Mouse (Mus musculus): ENCODE results near the gene Mdga2.

Mdga2 gene

DNA sequence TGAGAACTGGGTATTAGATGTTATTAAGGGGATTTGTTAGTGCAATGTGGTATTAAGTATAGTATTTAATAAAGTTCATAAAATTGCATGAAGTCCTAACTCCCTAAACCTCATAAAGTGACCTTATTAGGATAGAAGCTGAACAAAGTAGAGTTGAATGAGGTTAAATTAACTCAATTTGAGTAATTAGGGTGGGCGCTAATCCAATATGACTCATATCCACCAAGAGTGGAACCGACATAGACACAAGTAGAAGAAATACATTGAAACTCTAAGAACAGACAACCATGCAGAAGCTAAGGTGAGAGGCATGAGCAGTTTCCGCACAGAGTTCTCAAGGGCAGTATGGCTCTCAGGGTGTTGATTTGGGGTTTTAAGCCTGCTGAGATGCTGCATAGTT lies 165.7 kb downstream of the Mdga2 start:
- no peak for DNase-seq (ENCODE audit: low spot score)

DNA sequence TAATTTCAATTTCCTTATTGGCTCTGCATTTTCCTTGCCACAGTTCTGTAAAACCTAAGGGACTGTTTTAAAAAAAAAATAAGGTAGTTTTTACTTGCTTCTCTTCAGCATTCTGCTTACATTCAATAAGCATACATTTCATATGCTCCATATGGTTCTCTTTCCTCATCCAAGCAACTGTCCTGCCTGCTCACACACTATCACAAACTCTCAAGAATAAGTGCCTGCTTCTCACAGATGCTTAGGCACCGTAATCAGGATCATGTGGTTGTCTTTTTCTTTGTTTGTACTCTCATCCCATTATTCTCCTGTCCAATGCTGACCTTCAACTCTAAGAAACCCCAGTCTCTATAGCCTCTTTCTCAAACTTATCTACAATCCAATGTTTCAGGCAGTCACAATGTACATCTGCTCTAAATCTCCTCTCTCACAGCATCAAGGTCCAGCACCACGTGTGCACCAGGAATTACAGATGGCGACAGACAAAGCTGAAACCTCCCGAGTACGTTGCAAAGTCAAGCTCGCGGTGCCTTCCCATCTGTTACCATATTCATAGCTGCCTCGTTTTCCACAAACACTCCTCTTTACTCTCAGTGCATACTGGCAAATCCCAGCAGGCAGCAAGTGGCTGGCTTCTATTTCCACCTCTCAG lies 177.1 kb downstream of the Mdga2 start:
- DNase-seq (ENCODE audit: low spot score): no peak

DNA sequence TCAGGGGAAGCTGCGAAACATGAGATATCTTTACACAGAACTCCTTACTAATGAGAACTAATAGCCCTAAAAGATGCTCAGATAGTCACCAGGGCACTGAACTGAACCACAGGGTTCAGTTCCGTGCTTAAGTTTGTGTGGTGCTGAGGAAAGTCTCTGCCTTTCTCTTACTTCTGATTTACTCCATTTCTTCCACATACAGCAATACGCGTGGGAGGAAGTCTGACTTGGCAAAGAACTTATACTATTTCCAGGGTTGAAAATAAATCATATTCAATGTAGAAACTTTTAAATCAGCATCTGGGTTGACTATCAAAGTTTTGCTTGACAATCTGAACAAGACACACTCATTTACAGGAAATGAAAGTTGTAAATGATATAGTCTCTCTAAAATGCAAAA lies 180.5 kb downstream of the Mdga2 start:
- no peak for DNase-seq (ENCODE audit: low spot score)

DNA sequence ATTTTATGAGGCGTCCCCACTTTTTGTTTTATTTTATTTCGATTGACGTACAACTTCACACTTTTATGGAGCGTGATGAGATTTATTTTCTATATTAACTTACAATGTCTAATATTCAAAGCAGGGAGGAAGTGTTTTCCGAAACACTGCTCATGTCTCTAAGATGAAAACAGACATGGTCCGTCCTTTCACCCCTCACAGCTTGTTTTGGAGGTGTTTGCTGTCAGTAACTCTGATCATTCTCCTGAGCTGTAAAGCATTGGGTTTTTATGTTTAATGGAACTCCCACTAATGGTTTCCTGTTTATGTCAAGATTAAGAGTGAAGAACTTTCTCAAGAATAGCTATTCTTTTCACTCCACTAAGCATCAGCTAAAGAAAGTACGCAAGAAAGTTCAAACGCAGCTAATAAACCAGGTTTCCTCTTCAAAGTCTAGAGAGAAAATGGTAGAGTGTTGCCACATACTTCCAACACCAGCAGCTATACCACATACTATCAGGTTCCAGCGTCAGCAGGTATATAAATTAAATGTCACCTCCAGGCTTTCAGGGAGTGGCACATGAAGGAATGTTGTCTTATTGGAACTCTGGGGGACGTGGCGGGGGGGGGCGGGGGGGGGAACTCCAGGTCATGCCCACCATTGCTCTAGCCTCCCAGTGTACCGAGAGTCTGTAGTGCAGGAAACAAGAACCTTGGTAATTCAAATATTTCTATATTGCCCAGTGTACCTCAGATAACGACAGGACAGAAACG lies 186.7 kb downstream of the Mdga2 start:
- no peak for DNase-seq (ENCODE audit: low spot score)

DNA sequence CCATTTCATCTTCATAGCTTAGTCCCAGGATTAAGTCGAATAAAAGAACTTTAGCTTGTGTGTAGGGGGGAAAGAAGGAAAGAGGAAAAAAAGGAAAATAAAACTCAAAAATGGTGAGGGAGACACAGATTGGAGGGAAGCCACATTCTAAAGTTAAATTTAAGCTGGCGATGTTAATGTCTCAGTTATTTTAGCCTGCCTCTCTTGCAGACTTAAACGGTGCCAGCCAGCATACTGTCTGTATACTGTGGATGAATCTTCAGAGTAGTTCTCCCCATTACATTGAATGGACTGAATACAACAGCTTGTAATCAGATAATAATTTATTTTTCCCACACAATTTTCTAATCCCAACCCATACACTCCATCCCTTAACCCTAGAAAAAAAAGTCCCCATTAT lies 205.2 kb downstream of the Mdga2 start:
- no peak for DNase-seq (ENCODE audit: low spot score)

DNA sequence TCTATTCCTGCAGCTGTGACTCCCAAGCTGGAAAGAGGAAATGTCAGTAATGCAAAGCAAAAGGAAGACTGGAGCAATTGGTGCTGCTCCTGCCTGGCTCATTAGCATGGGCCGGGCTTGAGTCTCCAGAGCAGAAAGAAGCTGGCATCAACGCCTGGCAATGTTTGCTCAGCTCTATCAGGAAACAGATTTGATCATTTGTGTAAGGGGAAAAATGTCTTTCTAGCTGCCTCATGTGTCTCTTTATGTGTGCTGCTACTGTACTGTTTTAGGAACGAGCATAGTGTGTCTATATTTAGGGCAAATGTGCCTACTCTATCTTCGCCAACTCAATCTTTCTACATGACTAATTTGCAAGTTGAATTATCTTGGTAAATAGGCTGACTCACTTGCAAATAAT lies 211.0 kb downstream of the Mdga2 start:
- DNase-seq (ENCODE audit: low spot score): no peak

DNA sequence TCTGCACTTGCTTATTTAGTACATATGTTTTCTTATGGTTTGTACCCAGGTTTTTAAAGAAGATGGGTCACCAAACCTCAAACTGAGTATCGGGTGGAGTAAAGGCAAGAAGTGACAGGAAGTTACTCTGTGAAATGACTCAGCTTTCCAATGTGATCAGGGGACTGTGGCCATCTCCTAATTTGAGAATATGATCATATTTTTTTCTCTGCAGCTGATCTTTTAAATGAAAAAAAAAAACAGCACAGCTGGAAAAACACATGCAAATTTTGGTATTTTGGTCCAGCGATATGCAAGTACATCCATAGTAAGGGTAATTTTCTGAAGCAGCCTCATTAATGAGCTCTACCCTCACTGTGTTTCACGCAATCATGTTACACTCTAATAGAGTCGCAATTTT lies 212.0 kb downstream of the Mdga2 start:
- no peak for DNase-seq (ENCODE audit: low spot score)

DNA sequence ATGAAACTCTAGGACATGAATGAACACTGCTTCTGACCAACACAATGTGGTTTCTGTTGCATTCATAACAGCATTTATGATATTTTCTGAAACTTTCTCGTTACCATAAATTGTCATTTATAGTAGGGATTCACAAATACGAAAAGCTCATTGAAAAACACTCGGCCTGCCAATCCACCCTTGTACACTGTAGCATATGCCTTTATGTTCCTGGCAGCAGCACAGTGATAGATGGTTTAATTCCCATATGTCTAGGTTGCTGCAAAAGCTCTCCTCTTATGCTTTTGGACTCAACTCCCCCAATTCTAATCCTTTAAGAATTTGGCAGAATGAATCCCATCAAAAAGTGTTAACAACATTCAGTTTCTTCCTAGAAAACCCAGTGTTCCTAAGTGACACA lies 213.2 kb downstream of the Mdga2 start:
- no peak for DNase-seq (ENCODE audit: low spot score)

DNA sequence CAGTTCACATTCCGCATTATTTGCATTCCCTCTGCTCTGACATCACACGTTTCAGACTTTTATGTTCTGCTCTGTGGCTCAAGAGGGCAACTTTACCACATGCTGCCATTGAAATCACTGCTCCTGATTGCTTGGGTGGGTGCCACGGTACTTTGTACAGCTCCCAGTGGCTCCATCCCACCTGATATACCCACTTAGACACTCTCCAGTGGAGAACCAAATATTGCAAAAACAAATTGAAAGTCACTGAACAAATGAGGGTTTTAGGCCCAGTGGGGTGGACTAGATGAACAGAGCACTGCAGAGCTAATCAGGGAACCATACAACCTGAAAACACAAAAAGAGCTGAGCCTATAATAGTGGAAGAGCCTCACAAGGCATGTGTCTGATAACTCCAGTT lies 268.2 kb downstream of the Mdga2 start:
- no peak for DNase-seq (ENCODE audit: low spot score)

DNA sequence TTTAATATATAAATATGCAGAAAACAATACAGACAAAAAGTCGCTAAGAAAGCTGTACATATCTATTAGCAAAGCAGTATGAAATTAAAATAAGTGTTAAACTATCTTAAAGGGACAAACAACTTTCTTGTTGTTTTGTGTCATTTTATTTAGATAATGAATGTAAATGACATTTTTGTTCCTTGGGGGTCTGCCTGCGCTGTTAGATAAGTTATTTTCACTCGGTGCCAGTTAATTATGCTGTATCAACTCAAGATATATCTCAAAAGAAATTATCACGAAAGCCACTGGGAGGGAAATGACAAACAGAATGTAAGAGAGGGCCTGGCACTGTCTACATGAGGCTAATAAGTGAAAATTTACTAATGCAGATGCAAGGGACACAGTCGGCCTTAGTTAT lies 306.6 kb downstream of the Mdga2 start:
- DNase-seq (ENCODE audit: low spot score): no peak

DNA sequence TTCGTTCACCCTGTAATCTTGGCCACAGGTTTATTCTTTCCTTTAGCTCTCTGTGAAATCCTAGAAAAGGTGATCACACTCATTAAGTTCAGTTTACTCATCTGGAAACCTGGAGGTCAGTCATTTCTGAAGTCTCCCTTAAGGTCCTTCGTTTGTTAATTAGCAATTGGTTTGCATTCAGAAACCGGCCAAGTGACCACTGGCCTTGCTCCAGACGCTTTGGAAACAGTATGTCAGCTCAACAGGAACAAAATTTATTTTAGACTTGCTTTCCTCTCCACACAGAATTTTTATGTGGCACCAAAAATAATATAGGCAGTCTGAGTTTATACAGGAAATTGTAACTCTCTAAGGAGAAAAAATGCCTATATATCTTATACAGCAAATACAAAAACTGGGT lies 323.0 kb downstream of the Mdga2 start:
- DNase-seq (ENCODE audit: low spot score): no peak

DNA sequence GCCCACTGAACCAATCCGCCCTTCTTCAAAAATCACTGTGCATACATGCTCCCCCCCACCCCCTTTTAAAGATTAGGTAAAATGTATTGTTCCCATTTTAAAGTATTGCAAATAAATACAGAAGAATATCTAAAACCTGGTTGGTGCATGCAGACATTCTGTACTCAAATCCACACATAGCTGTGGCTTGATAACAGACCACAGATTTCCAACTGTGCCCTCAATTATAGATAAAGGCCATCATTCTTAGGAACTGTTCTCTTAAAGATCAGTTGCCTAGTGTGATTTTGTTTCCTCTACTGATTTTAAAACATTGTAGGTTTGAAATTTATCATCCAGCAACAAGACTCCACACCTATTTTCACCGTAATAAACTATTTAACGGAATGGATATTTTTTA lies 325.6 kb downstream of the Mdga2 start:
- no peak for DNase-seq (ENCODE audit: low spot score)

DNA sequence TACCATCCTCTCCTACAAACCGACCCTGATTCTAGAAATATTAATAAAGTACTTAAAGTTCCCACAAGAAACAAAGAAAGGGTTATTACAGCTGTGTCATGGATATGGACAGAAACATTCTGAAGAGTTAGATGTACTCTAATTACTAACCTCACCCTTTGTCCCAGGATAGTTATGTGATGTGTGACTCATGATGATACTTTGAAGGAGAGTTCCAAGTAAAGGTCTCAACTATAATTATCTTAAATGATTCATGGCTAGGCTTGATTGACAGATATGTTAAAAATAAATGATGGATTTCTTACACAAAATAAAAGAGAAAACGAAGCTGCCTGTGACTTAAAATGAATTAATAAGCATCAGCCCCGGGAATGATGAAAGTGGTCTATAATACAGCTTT lies 332.1 kb downstream of the Mdga2 start:
- DNase-seq (ENCODE audit: low spot score): no peak

DNA sequence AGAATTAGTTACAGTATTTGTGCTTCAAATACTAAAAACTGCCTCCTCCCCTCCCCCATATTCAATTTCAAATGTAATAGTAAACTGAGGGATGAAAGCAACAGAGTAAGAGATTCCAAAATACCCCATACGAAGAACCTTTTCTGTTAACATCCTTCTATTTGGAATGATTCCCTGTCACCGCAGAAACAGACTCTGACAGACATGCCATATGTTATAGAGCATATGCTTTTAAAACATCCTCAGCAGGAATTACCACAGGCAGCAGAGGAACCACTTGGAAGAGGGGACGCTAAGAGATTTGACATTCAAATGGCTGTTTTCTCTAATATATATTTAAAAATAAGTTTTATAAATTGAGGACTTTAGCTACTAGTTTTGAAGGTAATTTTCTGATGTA lies 333.1 kb downstream of the Mdga2 start:
- no peak for DNase-seq (ENCODE audit: low spot score)

DNA sequence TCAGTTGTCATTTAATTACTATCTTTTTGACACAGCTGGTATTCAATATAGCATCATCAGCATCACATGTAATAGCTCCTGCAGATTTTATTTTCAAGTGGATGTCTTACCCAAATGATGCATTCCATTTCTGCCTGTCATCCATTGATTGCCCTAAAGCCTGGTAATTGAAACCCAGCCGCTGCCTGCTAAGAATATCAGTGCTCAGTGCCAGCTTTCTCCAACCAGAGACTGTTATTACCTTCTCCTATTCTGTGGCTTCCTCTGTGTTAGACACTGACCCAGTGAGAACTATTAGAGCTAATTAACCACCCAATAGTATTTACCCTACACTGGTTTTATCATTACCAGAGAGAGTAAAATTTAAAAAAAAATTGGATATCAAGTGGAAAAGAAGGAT lies 333.7 kb downstream of the Mdga2 start:
- DNase-seq (ENCODE audit: low spot score): no peak

DNA sequence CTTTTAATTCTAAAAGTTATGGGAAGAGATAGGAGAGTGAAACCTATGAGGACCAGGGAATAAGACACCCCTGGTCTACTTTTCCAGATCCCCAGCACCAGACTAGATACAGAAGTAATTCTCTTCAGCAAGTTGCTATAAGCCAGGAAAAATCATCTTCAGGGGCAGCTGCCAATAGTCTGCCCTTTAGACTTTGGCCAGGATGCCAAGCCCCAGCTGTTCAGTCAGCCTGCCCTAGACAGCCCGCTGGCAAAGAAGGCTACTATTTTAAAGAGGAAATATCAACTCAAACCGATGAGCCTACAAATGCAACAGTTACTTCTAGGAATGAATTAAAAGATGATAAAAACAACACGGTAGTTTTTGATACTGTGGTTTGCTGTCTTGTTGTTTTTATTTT lies 356.1 kb downstream of the Mdga2 start:
- no peak for DNase-seq (ENCODE audit: low spot score)

DNA sequence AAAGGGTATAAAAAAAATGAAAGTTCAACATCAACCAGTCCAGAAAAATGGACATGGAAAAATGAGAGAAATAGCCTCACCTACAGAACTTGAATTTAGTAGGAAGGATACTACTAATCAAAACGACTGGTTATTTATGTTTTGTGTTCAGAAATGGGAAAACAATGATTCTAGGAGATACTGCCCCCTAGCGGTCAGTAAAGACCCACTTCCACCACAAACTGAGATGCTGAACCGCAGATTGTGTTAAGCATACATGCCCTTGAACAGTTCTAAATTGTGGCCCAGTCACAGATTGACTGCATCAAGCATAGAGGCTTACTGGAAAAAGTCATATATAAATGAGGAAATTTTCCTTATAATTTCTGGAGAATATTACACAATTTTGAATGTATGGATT lies 369.2 kb downstream of the Mdga2 start:
- DNase-seq (ENCODE audit: low spot score): no peak

DNA sequence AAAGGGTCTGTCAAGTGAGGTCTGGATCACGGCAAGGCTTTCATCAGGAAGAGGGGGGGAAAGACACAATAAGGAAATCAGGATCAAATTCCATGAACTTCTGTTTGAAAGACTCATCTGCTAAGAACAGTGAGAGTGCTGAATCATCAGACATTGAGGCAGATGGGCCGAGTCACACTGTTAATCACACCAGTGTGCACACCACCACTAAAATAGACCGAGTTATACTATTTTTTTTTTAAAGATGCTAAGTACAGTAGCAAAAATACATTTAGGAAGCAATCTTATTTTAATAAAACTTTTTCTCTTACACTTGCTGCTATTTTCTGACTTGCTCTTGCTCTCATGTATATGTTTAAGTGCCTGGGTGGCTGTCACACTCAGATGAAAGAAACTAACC lies 382.0 kb downstream of the Mdga2 start:
- DNase-seq (ENCODE audit: low spot score): no peak

DNA sequence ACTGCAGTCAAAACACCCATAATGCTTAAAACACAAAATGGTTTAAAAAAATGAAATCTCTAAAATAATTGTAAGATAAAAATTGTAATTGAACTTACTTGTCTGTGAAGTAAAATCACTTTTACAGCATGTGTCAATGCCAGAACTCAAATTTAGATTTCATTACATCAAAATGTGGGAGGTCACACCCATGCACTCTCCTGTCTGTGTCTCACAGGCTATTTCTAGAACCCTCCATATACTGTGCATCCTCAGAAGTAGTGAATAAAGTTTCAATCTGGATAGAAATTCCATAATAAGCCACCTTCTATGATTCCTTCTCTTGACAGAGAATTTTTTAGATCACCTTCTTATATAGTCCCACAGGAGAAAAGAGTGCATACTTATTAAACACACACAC lies 466.7 kb downstream of the Mdga2 start:
- DNase-seq (ENCODE audit: low spot score): no peak

DNA sequence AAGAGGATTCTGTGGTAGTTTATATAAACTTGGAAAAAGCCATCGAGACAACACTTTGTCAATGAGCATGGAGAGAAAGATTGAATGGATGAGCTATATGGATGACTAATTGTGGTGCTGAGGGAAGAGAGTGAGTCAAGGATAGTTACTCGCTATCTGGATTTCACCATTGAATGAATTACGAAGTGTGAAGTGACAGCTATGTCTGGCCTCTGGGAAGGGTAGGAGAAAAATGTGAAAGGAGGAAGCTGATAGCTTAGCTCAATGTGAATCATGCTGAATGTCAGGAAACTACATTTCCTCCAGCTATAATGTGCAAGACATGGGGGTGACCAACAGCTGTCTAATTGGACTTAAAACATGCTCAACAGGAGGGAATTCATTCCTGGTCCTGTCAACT lies 487.8 kb downstream of the Mdga2 start:
- DNase-seq (ENCODE audit: low spot score): no peak

DNA sequence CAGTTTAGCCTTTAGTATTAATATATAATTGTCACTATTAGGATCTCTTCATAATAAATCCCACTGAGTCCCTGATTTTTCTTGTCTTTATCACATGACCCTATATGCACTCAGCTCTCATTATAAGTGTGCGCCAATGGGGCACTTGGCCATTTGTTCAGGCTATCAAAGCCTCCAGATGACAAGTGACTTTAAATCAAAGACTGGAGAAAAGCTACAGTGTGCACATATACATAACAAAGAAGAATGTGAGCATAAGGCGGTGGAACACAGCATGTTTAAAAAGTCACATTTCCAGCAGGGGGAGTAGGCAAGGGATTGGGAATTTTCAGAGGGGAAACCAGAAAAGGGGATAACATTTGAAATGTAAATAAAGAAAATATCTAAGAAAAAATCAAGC lies 497.9 kb downstream of the Mdga2 start:
- DNase-seq (ENCODE audit: low spot score): no peak

DNA sequence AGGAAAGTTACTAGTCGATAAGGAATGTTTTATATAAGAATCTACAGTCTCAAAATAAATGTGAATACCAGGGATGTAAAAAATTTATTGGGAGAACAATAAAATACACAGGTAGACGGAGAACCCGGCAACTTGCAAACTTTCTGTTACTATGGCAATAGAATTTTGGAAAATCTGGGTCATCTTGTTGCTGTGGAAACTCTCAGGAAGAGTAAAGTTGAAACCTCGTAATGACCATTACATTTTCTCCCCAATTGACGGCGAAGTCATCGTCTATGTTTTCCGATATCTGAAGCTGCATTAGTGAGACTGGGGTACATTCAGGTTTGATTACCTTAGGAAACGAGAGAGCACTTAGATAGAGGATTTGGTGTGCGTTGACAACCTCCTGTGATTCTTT lies 514.0 kb downstream of the Mdga2 start:
- no peak for DNase-seq (ENCODE audit: low spot score)

DNA sequence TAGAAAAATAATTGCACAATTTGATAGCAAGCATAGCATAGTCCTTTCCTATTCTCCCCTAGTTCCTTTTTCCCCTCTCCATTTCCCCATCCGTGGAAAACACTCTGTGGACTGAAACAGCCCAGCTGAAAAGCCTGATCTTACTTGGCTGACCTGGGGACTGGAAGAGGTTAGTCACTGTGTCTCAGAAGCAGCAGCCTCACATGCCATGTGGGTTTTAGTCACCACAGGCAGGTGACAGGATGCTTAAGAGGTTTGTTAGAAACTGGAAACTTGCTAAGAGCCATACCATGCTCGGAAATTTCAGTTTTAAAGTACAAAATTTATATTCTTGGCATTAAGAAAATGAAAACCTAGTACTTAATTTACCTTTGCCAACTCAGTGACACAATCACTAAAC lies 514.9 kb downstream of the Mdga2 start:
- DNase-seq (ENCODE audit: low spot score): no peak

DNA sequence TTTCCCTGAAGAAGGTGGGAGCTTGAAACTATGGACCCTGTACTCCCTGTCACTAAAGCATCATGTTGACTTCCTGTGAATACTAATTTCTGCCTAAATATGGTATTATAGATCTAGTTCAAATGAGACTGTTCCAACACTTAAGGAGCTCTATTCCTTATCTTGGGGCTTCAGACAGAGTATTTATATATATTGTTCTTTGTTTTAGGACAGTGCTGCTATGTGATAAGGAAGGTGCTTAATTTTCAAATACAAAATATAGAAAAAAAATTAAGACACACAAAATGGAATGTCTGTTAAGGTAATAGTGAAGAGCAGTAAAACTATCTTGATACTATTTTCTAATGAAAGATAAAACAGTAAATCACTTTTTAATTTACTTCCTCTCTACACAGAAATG lies 517.3 kb downstream of the Mdga2 start:
- no peak for DNase-seq (ENCODE audit: low spot score)
